ENCODE assay signal across 27 mouse cellular contexts in the genomic region with DNA sequence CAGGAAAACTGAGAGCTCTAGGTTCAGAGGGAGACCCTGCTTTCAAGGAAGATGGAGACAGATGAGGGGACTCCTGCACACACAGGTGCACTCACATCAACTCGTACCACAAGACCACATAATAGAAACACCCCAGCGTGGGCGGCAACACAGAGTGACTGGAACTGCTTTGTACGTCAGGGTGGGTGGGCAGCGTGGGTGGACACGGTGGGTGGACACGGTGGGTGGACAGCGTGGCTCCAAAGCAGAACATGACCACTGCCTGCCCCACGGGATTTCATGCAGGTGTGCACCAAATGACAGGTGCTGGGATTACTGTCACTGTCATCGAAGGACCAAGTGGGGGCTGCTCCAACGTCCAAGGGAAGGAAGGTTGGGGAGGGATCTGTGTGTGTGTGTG. TPM values are rescaled to one million over a fixed set of nuclear protein-coding genes. Genes with fewer than 3 reads are reported as not detected.
DNase-seq lines count a peak whose midpoint lies in the region; ATAC-seq and TF ChIP-seq lines count a peak whose summit lies in the region.
"Had no signal": no experiment of that assay in that cellular context is flagged by ENCODE, and none has a peak within 500 bp of the region (broad histone marks: within the 10 kb centered on the region; RNA-seq: fewer than 3 reads in every experiment).

No protein-coding gene starts in this region.

- H3K27ac ChIP-seq in hindbrain, embryonic 10.5 days: peak overlapping the region; percentile 42; the same call in 1 of the 2 replicates
- H3K27ac ChIP-seq in hindbrain, embryonic 12.5 days: no peak overlapping the region
- H3K27ac ChIP-seq in spleen, adult 2 months (ENCODE audit: insufficient read depth, low read length): no peak overlapping the region
- H3K27ac ChIP-seq in limb, embryonic 10.5 days: no peak overlapping the region
- H3K27ac ChIP-seq: hindbrain, embryonic 14.5 days; hindbrain, postnatal 0 days had no signal

- no peak for ATAC-seq in hindbrain, embryonic 12.5 days (ENCODE audit: low FRiP score)
- ATAC-seq: forebrain, embryonic 14.5 days had no signal

- 66% methylated on average over 11 of the region's 11 CpGs for WGBS in hindbrain, embryonic 10.5 days
- 68% methylated on average over 11 of the region's 11 CpGs for WGBS in hindbrain, embryonic 12.5 days
- WGBS in spleen, adult 2 months: 21% methylated on average over 11 of the region's 11 CpGs
- 81% methylated on average over 11 of the region's 11 CpGs for whole genome bisulfite sequencing in limb, embryonic 10.5 days

- no peaks in the 10 kb centered on the region for H3K36me3 ChIP-seq in hindbrain, embryonic 10.5 days
- H3K36me3 ChIP-seq in hindbrain, embryonic 12.5 days: no peaks in the 10 kb centered on the region
- no peaks in the 10 kb centered on the region for H3K36me3 ChIP-seq in spleen, adult 2 months (ENCODE audit: control insufficient read depth, insufficient read depth, low read length)
- H3K36me3 ChIP-seq in limb, embryonic 10.5 days: no peaks in the 10 kb centered on the region
- H3K36me3 ChIP-seq: G1E had no signal

- H3K9ac ChIP-seq in hindbrain, embryonic 12.5 days: no peak overlapping the region
- H3K9ac ChIP-seq: forebrain, postnatal 0 days; hindbrain, embryonic 14.5 days had no signal

- TF ChIP-seq POLR2A in spleen, adult 2 months (IDR thresholded peaks at IDR 0.05; ENCODE audit: low read depth, low read length): no peak

- peaks cover 43% of the 10 kb centered on the region for H3K4me1 ChIP-seq in hindbrain, embryonic 10.5 days (replicated peaks)
- peaks cover 7% of the 10 kb centered on the region; the same call in 1 of the 2 replicates for H3K4me1 ChIP-seq in hindbrain, embryonic 12.5 days
- H3K4me1 ChIP-seq in spleen, adult 2 months (ENCODE audit: control insufficient read depth, insufficient read depth, insufficient read length): peaks cover 15% of the 10 kb centered on the region; the same call in 1 of the 2 replicates
- H3K4me1 ChIP-seq in limb, embryonic 10.5 days: peaks cover 19% of the 10 kb centered on the region

- no peak for TF ChIP-seq CTCF in spleen, adult 2 months (IDR thresholded peaks at IDR 0.05; ENCODE audit: extremely low read depth, insufficient read depth, insufficient read length, insufficient replicate concordance)

- H3K27me3 ChIP-seq in hindbrain, embryonic 10.5 days (ENCODE audit: insufficient read depth, poor library complexity, severe bottlenecking): peaks cover 69% of the 10 kb centered on the region
- H3K27me3 ChIP-seq in hindbrain, embryonic 12.5 days: peaks cover 4% of the 10 kb centered on the region
- H3K27me3 ChIP-seq in spleen, adult 2 months (ENCODE audit: control insufficient read depth, insufficient read depth, low read length): no peaks in the 10 kb centered on the region
- no peaks in the 10 kb centered on the region for H3K27me3 ChIP-seq in limb, embryonic 10.5 days (ENCODE audit: low read depth, poor library complexity, severe bottlenecking)

- peaks cover 12% of the 10 kb centered on the region for H3K9me3 ChIP-seq in hindbrain, embryonic 10.5 days
- peaks cover 8% of the 10 kb centered on the region; the same call in 1 of the 2 replicates for H3K9me3 ChIP-seq in hindbrain, embryonic 12.5 days (replicated peaks)
- H3K9me3 ChIP-seq in limb, embryonic 10.5 days (replicated peaks): no peaks in the 10 kb centered on the region

- H3K4me2 ChIP-seq in hindbrain, embryonic 12.5 days (replicated peaks): no peak overlapping the region
- H3K4me2 ChIP-seq: heart, embryonic 11.5 days; hindbrain, embryonic 14.5 days had no signal

- H3K4me3 ChIP-seq in hindbrain, embryonic 10.5 days: no peak overlapping the region
- H3K4me3 ChIP-seq in hindbrain, embryonic 12.5 days: no peak overlapping the region
- H3K4me3 ChIP-seq in spleen, adult 2 months (ENCODE audit: extremely low read depth, insufficient read depth, insufficient read length): no peak overlapping the region
- 0 out of 2 replicates have a peak overlapping the region, but pooled peaks have one; percentile 7 for H3K4me3 ChIP-seq in limb, embryonic 10.5 days
- H3K4me3 ChIP-seq: gastrocnemius, adult 2 months had no signal

- no peak for DNase-seq in hindbrain, embryonic 10.5 days (ENCODE audit: low spot score)
- peak; percentile 18 to 33 for DNase-seq in spleen, adult 2 months (ENCODE audit: low read depth in 1 of 2, low spot score in 2 of 2)
- DNase-seq in spleen, adult 12 weeks (ENCODE audit: low spot score): no peak
- no peak for DNase-seq in limb, embryonic 10.5 days (ENCODE audit: low spot score)
- DNase-seq in right cerebral cortex, adult 2 months (ENCODE audit: low spot score in 2 of 2): no peak
- no peak for DNase-seq in kidney, postnatal 25 days
- DNase-seq: adrenal gland, postnatal 14 days; cerebellum, adult 11-12 months; cerebellum, adult 8-10 months; cerebellum, postnatal 36 days; embryo, embryonic 11 days; forebrain, postnatal 0 days; gastrocnemius, postnatal 14 days had no signal

RNA-seq across cellular contexts. Expression of a gene that starts 45.3 kb away (rescaled TPM):
- polyA plus RNA-seq in hindbrain, embryonic 10.5 days (2016; fragmentation: Nextera tagmentation; extraction: Ambion mirVana): 3.5 and 3.8 TPM in 2 replicates
- 2.7 and 3.1 TPM in 2 replicates for polyA plus RNA-seq in hindbrain, embryonic 12.5 days (2016; fragmentation: Nextera tagmentation; extraction: Ambion mirVana)
- 15.4 and 16.2 TPM in 2 replicates for polyA plus RNA-seq in spleen, adult 2 months (2012; rRNA removed)
- polyA plus RNA-seq in limb, embryonic 10.5 days (2016; fragmentation: Nextera tagmentation; extraction: Ambion mirVana): 2.4 and 3.3 TPM in 2 replicates
- polyA plus RNA-seq: G1E had no signal

RNA-seq across cellular contexts. Expression of a gene that starts 51.3 kb away (rescaled TPM):
- 12.5 and 14.2 TPM in 2 replicates for polyA plus RNA-seq in hindbrain, embryonic 10.5 days (2016; fragmentation: Nextera tagmentation; extraction: Ambion mirVana)
- 10.4 and 11.8 TPM in 2 replicates for polyA plus RNA-seq in hindbrain, embryonic 12.5 days (2016; fragmentation: Nextera tagmentation; extraction: Ambion mirVana)
- polyA plus RNA-seq in spleen, adult 2 months (2012; rRNA removed): 22.0 and 31.0 TPM in 2 replicates
- polyA plus RNA-seq in limb, embryonic 10.5 days (2016; fragmentation: Nextera tagmentation; extraction: Ambion mirVana): 11.2 and 13.2 TPM in 2 replicates

RNA-seq across cellular contexts. Expression of a gene that starts 58.0 kb away (rescaled TPM):
- not detected in 2 replicates for polyA plus RNA-seq in hindbrain, embryonic 10.5 days (2016; fragmentation: Nextera tagmentation; extraction: Ambion mirVana)
- not detected in 2 replicates for polyA plus RNA-seq in hindbrain, embryonic 12.5 days (2016; fragmentation: Nextera tagmentation; extraction: Ambion mirVana)
- not detected in 2 replicates for polyA plus RNA-seq in spleen, adult 2 months (2012; rRNA removed)
- not detected in 2 replicates for polyA plus RNA-seq in limb, embryonic 10.5 days (2016; fragmentation: Nextera tagmentation; extraction: Ambion mirVana)
- polyA plus RNA-seq: adrenal gland, adult 2 months; embryonic facial prominence, embryonic 11.5 days; embryonic facial prominence, embryonic 14.5 days; forebrain, embryonic 11.5 days; forebrain, embryonic 14.5 days; forebrain, postnatal 0 days; frontal cortex, adult 2 months; G1E; heart, embryonic 11.5 days; heart, embryonic 14.5 days; heart, postnatal 0 days; hindbrain, embryonic 14.5 days; hindbrain, postnatal 0 days had no signal

Comparison
In these comparisons a context has a peak if more than half of its experiments do, and no peak if none do; other contexts are left out.
1. DNase-seq: peak in spleen, adult 2 months (2 of 2); none in hindbrain, embryonic 10.5 days (single experiment), spleen, adult 12 weeks (single experiment), limb, embryonic 10.5 days (single experiment), right cerebral cortex, adult 2 months (0 of 2) and kidney, postnatal 25 days (0 of 2).